Mouse (Mus musculus): ENCODE measurements around the gene Fabp1. TPM values are rescaled to one million over a fixed set of nuclear protein-coding genes. Genes with fewer than 3 reads are reported as not detected.

Fabp1 gene
- polyA plus RNA-seq, 1 experiment from 2014 or later: 0.48 TPM

GRCm38 (mm10) chr6:71184941-71185604 lies 14.6 kb upstream of the Fabp1 start:
- 60% methylated on average over 7 of the region's 7 CpGs for WGBS
- no peak overlapping the region for H3K27ac ChIP-seq (replicated peaks)
- no peak for ATAC-seq (ENCODE audit: extremely low read depth, insufficient number of reproducible peaks, low FRiP score, low TSS enrichment)

DNA sequence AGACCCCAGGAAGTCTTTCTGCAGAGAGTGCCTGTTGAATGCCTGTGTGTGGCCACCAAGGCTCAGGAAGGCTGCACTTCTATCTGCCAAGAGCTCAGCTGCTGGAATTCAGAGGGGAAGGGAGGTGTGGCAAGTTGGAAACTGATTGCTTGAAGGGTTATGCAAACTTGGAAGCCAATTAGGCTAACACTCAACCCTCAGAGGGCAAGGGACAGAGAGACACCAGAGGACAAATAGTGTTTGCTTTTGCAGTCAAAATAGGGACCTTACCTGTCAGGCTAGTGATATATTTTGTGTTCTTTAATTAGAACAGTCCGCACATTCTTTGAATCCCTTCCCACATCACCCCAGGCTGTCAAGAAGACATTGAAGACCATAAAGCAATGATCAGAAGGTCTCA lies 10.0 kb upstream of the Fabp1 start:
- 46% methylated on average over 1 of the region's 1 CpGs for WGBS
- H3K4me1 ChIP-seq: 0 out of 2 replicates have a peak, but pooled peaks cover 4% of the 10 kb centered on the region
- no peak for ATAC-seq (ENCODE audit: extremely low read depth, insufficient number of reproducible peaks, low FRiP score, low TSS enrichment)
- no peaks in the 10 kb centered on the region for H3K27me3 ChIP-seq (replicated peaks)
- no peak overlapping the region for H3K4me2 ChIP-seq
- no peak overlapping the region for H3K9ac ChIP-seq
- no peaks in the 10 kb centered on the region for H3K36me3 ChIP-seq
- no peak overlapping the region for H3K27ac ChIP-seq (replicated peaks)
- no peak overlapping the region for H3K4me3 ChIP-seq
- H3K9me3 ChIP-seq: no peaks in the 10 kb centered on the region

More at GRCm38 (mm10) chr6:71184941-71185604, 14.6 kb upstream of the Fabp1 start:
- H3K4me3 ChIP-seq: no peak overlapping the region
- no peaks in the 10 kb centered on the region for H3K9me3 ChIP-seq
- H3K4me2 ChIP-seq: no peak overlapping the region
- H3K4me1 ChIP-seq: 0 out of 2 replicates have a peak, but pooled peaks cover 4% of the 10 kb centered on the region
- H3K27me3 ChIP-seq (replicated peaks): no peaks in the 10 kb centered on the region
- H3K36me3 ChIP-seq: no peaks in the 10 kb centered on the region
- no peak overlapping the region for H3K9ac ChIP-seq

- Histone ChIP-seq H3K4me2 (no peak overlapping the region), H3K4me1 (0 out of 2 replicates have a peak, but pooled peaks cover 4% of the 10 kb centered on the region), H3K9me3 (no peaks in the 10 kb centered on the region), H3K36me3 (no peaks in the 10 kb centered on the region), H3K27me3 (replicated peaks) (no peaks in the 10 kb centered on the region), H3K4me3 (no peak overlapping the region), H3K27ac (replicated peaks) (no peak overlapping the region), H3K9ac (no peak overlapping the region)
- 87% methylated on average over 2 of the region's 2 CpGs for WGBS
- no peak for ATAC-seq (ENCODE audit: extremely low read depth, insufficient number of reproducible peaks, low FRiP score, low TSS enrichment)
These were observed 9.1 kb upstream of the Fabp1 start for GRCm38 (mm10) chr6:71190501-71190900.

DNA sequence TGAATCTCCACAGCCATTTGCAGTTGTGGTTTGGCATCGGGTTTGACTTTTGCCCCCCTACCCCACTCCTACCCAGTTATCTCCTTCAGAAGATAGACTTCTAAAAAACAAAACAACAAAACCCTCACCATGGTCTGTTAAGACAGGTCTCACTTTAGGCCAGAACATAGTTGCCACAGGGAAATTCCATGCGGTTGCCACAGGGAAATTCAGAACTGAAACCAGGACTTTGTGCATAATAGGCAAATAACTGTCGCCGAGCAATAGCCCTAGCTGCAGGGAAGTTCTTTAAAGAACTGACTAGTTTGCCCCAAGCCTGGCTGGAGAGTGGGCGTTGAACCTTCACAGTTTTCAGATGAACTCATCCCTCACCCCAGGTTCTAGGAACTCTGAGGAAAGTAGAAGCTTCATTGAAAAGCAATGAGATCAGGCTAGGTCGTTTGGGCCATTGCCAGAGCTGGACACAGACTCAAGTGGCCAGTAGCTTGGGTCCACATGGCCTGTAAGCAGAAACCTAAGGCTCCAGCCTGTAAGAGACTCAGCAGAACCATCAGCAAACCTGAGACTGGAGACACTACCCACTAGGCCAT lies 6.4 kb upstream of the Fabp1 start:
- H3K27me3 ChIP-seq (replicated peaks): no peaks in the 10 kb centered on the region
- H3K36me3 ChIP-seq: no peaks in the 10 kb centered on the region
- H3K9me3 ChIP-seq: no peaks in the 10 kb centered on the region
- ATAC-seq (ENCODE audit: extremely low read depth, insufficient number of reproducible peaks, low FRiP score, low TSS enrichment): no peak
- no peak overlapping the region for H3K9ac ChIP-seq
- WGBS: 78% methylated on average over 6 of the region's 6 CpGs
- H3K4me2 ChIP-seq: no peak overlapping the region
- no peak overlapping the region for H3K27ac ChIP-seq (replicated peaks)
- H3K4me3 ChIP-seq: no peak overlapping the region
- peaks cover 13% of the 10 kb centered on the region for H3K4me1 ChIP-seq

DNA sequence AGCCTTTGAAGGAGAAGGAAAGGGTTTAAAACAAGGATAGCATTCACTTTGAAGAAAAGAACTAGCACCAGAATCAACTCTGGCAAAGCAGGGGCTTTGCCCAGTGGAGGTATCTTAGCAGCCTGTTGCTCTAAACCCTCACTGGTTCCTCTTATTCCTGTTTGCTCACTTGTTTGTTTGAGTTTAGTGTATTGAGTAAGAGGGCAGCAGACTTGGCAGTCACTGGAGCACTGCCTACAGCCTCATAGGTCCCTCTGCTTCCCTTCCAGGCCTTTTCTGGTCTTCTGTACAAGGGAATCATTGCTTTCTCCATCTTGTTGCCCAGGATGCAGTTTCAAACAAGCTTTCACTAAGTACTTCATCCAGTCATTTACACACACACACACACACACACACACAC lies 3.5 kb upstream of the Fabp1 start:
- H3K4me1 ChIP-seq: peaks cover 15% of the 10 kb centered on the region
- H3K9me3 ChIP-seq: no peaks in the 10 kb centered on the region
- no peak overlapping the region for H3K4me2 ChIP-seq
- no peak overlapping the region for H3K4me3 ChIP-seq
- H3K36me3 ChIP-seq: no peaks in the 10 kb centered on the region
- no peak overlapping the region for H3K9ac ChIP-seq
- no peak for ATAC-seq (ENCODE audit: extremely low read depth, insufficient number of reproducible peaks, low FRiP score, low TSS enrichment)
- H3K27me3 ChIP-seq (replicated peaks): no peaks in the 10 kb centered on the region
- H3K27ac ChIP-seq (replicated peaks): no peak overlapping the region

DNA sequence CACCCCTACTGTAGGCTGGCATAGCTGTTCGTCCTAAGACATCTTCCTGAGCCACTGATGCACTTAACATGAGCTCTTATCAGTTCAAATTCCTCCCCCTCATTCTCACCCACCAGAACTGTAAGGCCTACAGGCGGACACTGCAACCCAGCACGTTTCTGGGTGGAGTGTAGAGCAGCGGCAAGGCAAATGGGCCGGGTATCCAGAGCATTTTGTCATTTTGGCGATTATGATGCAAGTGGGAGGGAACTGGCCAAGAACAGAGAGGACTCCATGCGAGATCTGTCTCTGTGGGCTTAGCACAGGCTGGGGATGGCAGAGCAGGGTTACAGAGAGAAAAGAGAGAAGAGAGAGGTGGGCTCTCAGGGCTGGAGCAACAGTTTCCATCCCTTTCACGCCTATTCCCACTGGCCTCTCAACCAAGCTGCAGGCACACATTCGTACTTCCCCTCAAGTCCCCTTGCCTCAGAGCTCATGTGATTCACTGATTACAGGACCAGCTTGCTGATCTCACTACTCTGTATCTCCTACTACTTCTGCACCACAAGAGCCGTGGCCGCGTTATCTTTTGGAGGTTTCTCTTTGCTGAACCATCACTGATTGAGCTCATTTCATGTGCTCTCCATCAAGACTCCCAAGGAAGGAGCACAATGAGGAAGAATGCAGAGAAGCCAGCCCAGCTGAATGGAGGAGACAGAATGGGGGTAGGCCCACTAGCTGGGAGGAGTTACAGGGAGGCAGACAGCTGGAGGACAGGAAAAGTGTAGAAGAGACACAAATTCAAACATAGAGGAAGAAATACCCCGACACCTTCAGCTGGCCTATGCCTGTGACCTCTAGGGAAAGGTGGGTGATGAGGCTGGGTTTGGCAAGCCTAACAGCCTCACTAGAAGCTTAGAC lies 1.7 kb upstream of the Fabp1 start:
- no peak overlapping the region for H3K9ac ChIP-seq
- ATAC-seq (ENCODE audit: extremely low read depth, insufficient number of reproducible peaks, low FRiP score, low TSS enrichment): no peak
- no peak overlapping the region for H3K27ac ChIP-seq (replicated peaks)
- WGBS: 42% methylated on average over 13 of the region's 13 CpGs
- H3K9me3 ChIP-seq: no peaks in the 10 kb centered on the region
- no peak overlapping the region for H3K4me3 ChIP-seq
- peaks cover 15% of the 10 kb centered on the region for H3K4me1 ChIP-seq
- peak overlapping the region; percentile 14 for H3K4me2 ChIP-seq
- H3K36me3 ChIP-seq: no peaks in the 10 kb centered on the region
- H3K27me3 ChIP-seq (replicated peaks): no peaks in the 10 kb centered on the region

- H3K4me1 ChIP-seq: peaks cover 15% of the 10 kb centered on the region
- no peak overlapping the region for H3K27ac ChIP-seq (replicated peaks)
- no peak overlapping the region for H3K9ac ChIP-seq
- WGBS: 54% methylated on average over 5 of the region's 5 CpGs
- H3K36me3 ChIP-seq: no peaks in the 10 kb centered on the region
- H3K9me3 ChIP-seq: no peaks in the 10 kb centered on the region
- no peak overlapping the region for H3K4me2 ChIP-seq
- H3K27me3 ChIP-seq (replicated peaks): no peaks in the 10 kb centered on the region
- H3K4me3 ChIP-seq: no peak overlapping the region
- no peak for ATAC-seq (ENCODE audit: extremely low read depth, insufficient number of reproducible peaks, low FRiP score, low TSS enrichment)
These were observed 2.3 kb downstream of the Fabp1 start for GRCm38 (mm10) chr6:71201925-71202324.

GRCm38 (mm10) chr6:71203674-71204073 lies 4.0 kb downstream of the Fabp1 start:
- Histone ChIP-seq H3K9me3 (no peaks in the 10 kb centered on the region), H3K27me3 (replicated peaks) (no peaks in the 10 kb centered on the region), H3K36me3 (no peaks in the 10 kb centered on the region), H3K9ac (no peak overlapping the region), H3K4me3 (no peak overlapping the region), H3K4me1 (0 out of 2 replicates have a peak, but pooled peaks cover 2% of the 10 kb centered on the region), H3K4me2 (no peak overlapping the region), H3K27ac (replicated peaks) (no peak overlapping the region)
- no peak for ATAC-seq (ENCODE audit: extremely low read depth, insufficient number of reproducible peaks, low FRiP score, low TSS enrichment)
- 64% methylated on average over 5 of the region's 5 CpGs for WGBS

GRCm38 (mm10) chr6:71204166-71204565 lies 4.5 kb downstream of the Fabp1 start:
- Histone ChIP-seq H3K9me3 (no peaks in the 10 kb centered on the region), H3K27ac (replicated peaks) (no peak overlapping the region), H3K4me1 (no peaks in the 10 kb centered on the region), H3K36me3 (no peaks in the 10 kb centered on the region), H3K4me2 (no peak overlapping the region), H3K9ac (no peak overlapping the region), H3K27me3 (replicated peaks) (no peaks in the 10 kb centered on the region), H3K4me3 (no peak overlapping the region)
- no peak for ATAC-seq (ENCODE audit: extremely low read depth, insufficient number of reproducible peaks, low FRiP score, low TSS enrichment)
- WGBS: 89% methylated on average over 8 of the region's 8 CpGs

GRCm38 (mm10) chr6:71208691-71209090 lies 9.1 kb downstream of the Fabp1 start:
- 68% methylated on average over 2 of the region's 2 CpGs for WGBS
- Histone ChIP-seq H3K4me3 (no peak overlapping the region), H3K9me3 (0 out of 2 replicates have a peak, but pooled peaks cover 3% of the 10 kb centered on the region), H3K9ac (no peak overlapping the region), H3K4me1 (no peaks in the 10 kb centered on the region), H3K27ac (replicated peaks) (no peak overlapping the region), H3K36me3 (peaks cover 18% of the 10 kb centered on the region), H3K4me2 (no peak overlapping the region), H3K27me3 (replicated peaks) (no peaks in the 10 kb centered on the region)
- no peak for ATAC-seq (ENCODE audit: extremely low read depth, insufficient number of reproducible peaks, low FRiP score, low TSS enrichment)

GRCm38 (mm10) chr6:71211917-71212316 lies 12.3 kb downstream of the Fabp1 start:
- H3K4me3 ChIP-seq: no peak overlapping the region
- 25% methylated on average over 7 of the region's 7 CpGs for WGBS
- no peak overlapping the region for H3K9ac ChIP-seq
- no peaks in the 10 kb centered on the region for H3K4me1 ChIP-seq
- no peak overlapping the region for H3K4me2 ChIP-seq
- H3K27ac ChIP-seq (replicated peaks): 0 out of 2 replicates have a peak overlapping the region, but pooled peaks have one; percentile 3
- no peak for ATAC-seq (ENCODE audit: extremely low read depth, insufficient number of reproducible peaks, low FRiP score, low TSS enrichment)
- H3K27me3 ChIP-seq (replicated peaks): no peaks in the 10 kb centered on the region
- H3K9me3 ChIP-seq: 0 out of 2 replicates have a peak, but pooled peaks cover 3% of the 10 kb centered on the region
- H3K36me3 ChIP-seq: peaks cover 49% of the 10 kb centered on the region
